ENCODE assay signal across 8 mouse cellular contexts in the genomic region with DNA sequence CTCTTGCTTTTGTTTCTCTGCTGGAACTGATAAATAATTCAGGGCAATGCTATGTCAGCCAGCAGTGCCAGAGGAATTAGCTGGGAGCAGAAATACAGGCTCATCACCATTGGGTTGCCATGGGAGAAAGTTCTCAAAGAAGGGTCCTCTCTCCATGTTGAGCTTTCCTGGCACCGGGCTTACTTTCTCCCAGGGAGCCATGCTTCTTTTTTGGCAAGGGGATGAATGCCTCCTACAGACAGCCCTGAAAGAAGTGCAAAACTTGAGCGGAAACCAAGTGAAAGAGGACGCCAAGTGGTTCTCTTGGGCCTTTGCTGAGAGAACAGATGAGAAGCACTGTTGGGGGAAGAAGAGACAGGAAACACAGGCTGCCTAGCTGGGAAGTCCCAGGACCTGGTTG.
DNase-seq lines count a peak whose midpoint lies in the region; ATAC-seq lines count a peak whose summit lies in the region.

No protein-coding gene starts in this region.

- H3K4me1 ChIP-seq in forebrain, embryonic 13.5 days = no peaks in the 10 kb centered on the region

- WGBS in forebrain, embryonic 13.5 days = 70% methylated on average over 3 of the region's 3 CpGs

- no peak overlapping the region for H3K27ac ChIP-seq in forebrain, embryonic 13.5 days

- no peak overlapping the region for H3K4me2 ChIP-seq in forebrain, embryonic 13.5 days

- H3K9me3 ChIP-seq in forebrain, embryonic 13.5 days (replicated peaks) = no peaks in the 10 kb centered on the region

- H3K9ac ChIP-seq in forebrain, embryonic 13.5 days = no peak overlapping the region

- peak; percentile 7 for DNase-seq in retina, embryonic 14.5 days (ENCODE audit: low spot score)
- no peak for DNase-seq in retina, postnatal 1 day
- DNase-seq in frontal cortex, postnatal 36 days (ENCODE audit: low spot score in 2 of 2) = peak; percentile 64 to 81
- peak; percentile 42 to 88 for DNase-seq in layer of hippocampus, postnatal 14 days (ENCODE audit: low spot score in 2 of 2)
- peak; percentile 36 for DNase-seq in skeletal muscle tissue, adult 2 months (ENCODE audit: low read depth, low spot score)
- DNase-seq in spleen, postnatal 10 days (ENCODE audit: low spot score in 2 of 2) = no peak
- DNase-seq in thymus, postnatal 36 days = no peak

- H3K36me3 ChIP-seq in forebrain, embryonic 13.5 days (ENCODE audit: poor library complexity, severe bottlenecking) = no peaks in the 10 kb centered on the region

- H3K4me3 ChIP-seq in forebrain, embryonic 13.5 days = no peak overlapping the region

- ATAC-seq in forebrain, embryonic 13.5 days = no peak

- H3K27me3 ChIP-seq in forebrain, embryonic 13.5 days = no peaks in the 10 kb centered on the region

Comparison
In these comparisons a context has a peak if more than half of its experiments do, and no peak if none do; other contexts are left out.
1. DNase-seq: peak in retina, embryonic 14.5 days (single experiment), frontal cortex, postnatal 36 days (2 of 2), layer of hippocampus, postnatal 14 days (2 of 2) and skeletal muscle tissue, adult 2 months (single experiment); none in retina, postnatal 1 day (single experiment), spleen, postnatal 10 days (0 of 2) and thymus, postnatal 36 days (0 of 2).